Comparison of ENCODE assay signal across 8 mouse cellular contexts in the genomic region with DNA sequence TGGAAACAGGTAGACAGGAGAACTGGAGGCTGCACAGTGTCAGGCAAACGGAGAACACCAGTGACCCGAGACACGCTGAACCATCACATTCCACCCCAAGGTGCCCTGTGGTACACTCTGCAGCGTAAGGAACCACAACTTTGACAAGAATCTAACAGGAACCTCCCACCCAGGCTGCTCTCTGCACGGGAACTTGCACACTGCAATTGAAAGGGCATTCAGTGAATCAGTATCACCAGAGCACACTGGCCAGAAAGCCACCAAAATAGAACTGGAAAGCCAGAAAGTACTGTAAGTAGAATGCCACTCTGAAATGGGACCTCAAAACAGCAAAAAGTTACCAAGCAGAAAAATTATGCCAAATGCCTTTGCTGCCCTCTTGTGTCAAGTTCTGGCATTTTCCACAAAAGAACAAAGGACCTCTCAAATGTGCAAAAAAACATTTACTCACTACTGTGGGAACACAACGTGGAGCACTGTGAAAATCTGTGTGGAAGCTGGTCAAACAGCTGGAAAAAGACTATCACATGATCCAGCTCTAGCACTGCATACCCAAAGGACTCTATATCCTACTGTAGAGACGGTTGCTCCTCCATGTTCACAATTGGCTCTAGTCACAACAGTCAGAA. TPM values are rescaled to one million over a fixed set of nuclear protein-coding genes. Genes with fewer than 3 reads are reported as not detected.
DNase-seq lines count a peak whose midpoint lies in the region; ATAC-seq lines count a peak whose summit lies in the region.

No protein-coding gene starts in this region.

- peak; percentile 74 for ATAC-seq in midbrain, embryonic 13.5 days

- WGBS in midbrain, embryonic 13.5 days = 56% methylated on average over 7 of the region's 7 CpGs

- intact Hi-C loops in left cerebral cortex, postnatal 25 days (cut with DNase I) = loop anchor here (1.0 to 10.0 kb wide), 5 partner anchors 357 to 790 kb away; no protein-coding TSS in a partner anchor

- H3K4me3 ChIP-seq in midbrain, embryonic 13.5 days (replicated peaks) = no peak overlapping the region

- no peak overlapping the region for H3K27ac ChIP-seq in midbrain, embryonic 13.5 days

- H3K9ac ChIP-seq in midbrain, embryonic 13.5 days (replicated peaks) = no peak overlapping the region

- H3K27me3 ChIP-seq in midbrain, embryonic 13.5 days = no peaks in the 10 kb centered on the region

- H3K9me3 ChIP-seq in midbrain, embryonic 13.5 days = no peaks in the 10 kb centered on the region

- H3K4me1 ChIP-seq in midbrain, embryonic 13.5 days (replicated peaks) = no peaks in the 10 kb centered on the region

- H3K36me3 ChIP-seq in midbrain, embryonic 13.5 days = no peaks in the 10 kb centered on the region

- H3K4me2 ChIP-seq in midbrain, embryonic 13.5 days (replicated peaks) = no peak overlapping the region

- DNase-seq in A20 (ENCODE audit: low read depth, low spot score) = peak; percentile 59
- peak; percentile 57 for DNase-seq in T-cell, adult 2 months (ENCODE audit: low spot score)
- peak; percentile 81 for DNase-seq in embryo, embryonic 10 days (ENCODE audit: low spot score)
- DNase-seq in gastrocnemius, postnatal 10 days = peak; percentile 64
- peak; percentile 65 for DNase-seq in kidney, adult 18-20 months
- peak; percentile 79 to 80 for DNase-seq in left cerebral cortex, postnatal 25 days (ENCODE audit: low spot score in 2 of 2)
- DNase-seq in telencephalon, adult 2 months (ENCODE audit: low read depth, low spot score) = peak; percentile 45

RNA-seq across cellular contexts. Expression of gene Wdr27, which starts 38.2 kb away (rescaled TPM):
- total RNA-seq in gastrocnemius, postnatal 10 days (2021) = 1 to 10 TPM in 1 of 2 experiments, under 1 TPM in 1; 0.85 to 1.7 TPM
- total RNA-seq in left cerebral cortex, postnatal 25 days (2021) = 1 to 10 TPM; 4.6 to 4.8 TPM
- polyA plus RNA-seq in midbrain, embryonic 13.5 days (2015; fragmentation: Nextera tagmentation; extraction: Ambion mirVana) = 4.7 and 9.0 TPM in 2 replicates

RNA-seq across cellular contexts. Expression of gene 1600012H06Rik, which starts 38.2 kb away (rescaled TPM):
- total RNA-seq in gastrocnemius, postnatal 10 days (2021) = 10 to 100 TPM; 18.4 to 19.9 TPM
- total RNA-seq in left cerebral cortex, postnatal 25 days (2021) = 10 to 100 TPM; 16.7 to 18.4 TPM
- polyA plus RNA-seq in midbrain, embryonic 13.5 days (2015; fragmentation: Nextera tagmentation; extraction: Ambion mirVana) = 27.4 and 28.2 TPM in 2 replicates

RNA-seq across cellular contexts. Expression of gene Phf10, which starts 56.3 kb away (rescaled TPM):
- 10 to 100 TPM; 62.7 to 71.4 TPM for total RNA-seq in gastrocnemius, postnatal 10 days (2021)
- 10 to 100 TPM; 61.1 to 63.6 TPM for total RNA-seq in left cerebral cortex, postnatal 25 days (2021)
- polyA plus RNA-seq in midbrain, embryonic 13.5 days (2015; fragmentation: Nextera tagmentation; extraction: Ambion mirVana) = 19.0 and 19.2 TPM in 2 replicates
